Mouse (Mus musculus): ENCODE measurements around the gene Perm1. TPM values are rescaled to one million over a fixed set of nuclear protein-coding genes. Genes with fewer than 3 reads are reported as not detected.

Gene Perm1
- 4.6 and 5.6 TPM in 2 replicates for polyA plus RNA-seq (2012; rRNA removed)

DNA sequence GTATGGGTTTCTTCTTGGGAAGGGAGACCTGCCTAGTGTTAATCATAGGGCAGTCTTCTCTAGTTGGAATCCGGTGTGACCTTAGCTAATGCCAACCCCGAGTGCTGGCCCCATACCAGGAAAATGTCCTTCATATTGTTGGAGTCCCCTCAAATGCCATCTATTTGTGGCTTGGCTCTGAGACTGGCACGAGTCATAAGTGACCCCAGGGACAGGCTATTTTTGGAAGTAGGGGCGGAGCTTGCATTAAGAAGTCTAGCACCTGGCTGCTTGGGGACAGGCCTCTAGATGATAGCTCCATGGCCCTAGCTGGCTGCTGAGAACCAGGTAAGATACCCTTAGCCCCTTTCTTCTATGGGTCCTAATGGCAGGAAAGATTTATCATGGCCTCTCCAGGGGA, at the start of gene Perm1:
Gene Perm1, plus strand, starts transcription at position 220 of the 400 bp plus-strand sequence.
- no peaks in the 10 kb centered on the region for H3K4me1 ChIP-seq (ENCODE audit: control insufficient read depth, insufficient read depth, low read length)
- H3K36me3 ChIP-seq (ENCODE audit: control insufficient read depth, insufficient read depth, low read length): no peaks in the 10 kb centered on the region
- no peak for TF ChIP-seq CTCF (conservative IDR thresholded peaks at IDR 0.05; ENCODE audit: insufficient read depth, insufficient read length, low read depth, low read length)
- TF ChIP-seq POLR2A (IDR thresholded peaks at IDR 0.05; ENCODE audit: low read depth, low read length): no peak
- H3K4me3 ChIP-seq (ENCODE audit: insufficient read depth, low read depth, low read length): no peak within 1 kb of the TSS; the same call in 1 of the 2 replicates
- H3K27ac ChIP-seq (ENCODE audit: insufficient read depth, low read depth, low read length): peak within 1 kb of the TSS; percentile 72
- 43% methylated on average over 4 of the region's 4 CpGs for WGBS
- no peaks in the 10 kb centered on the region for H3K27me3 ChIP-seq (replicated peaks; ENCODE audit: control insufficient read depth, insufficient read depth, low read length)
- DNase-seq: peak; percentile 74

- Histone ChIP-seq H3K4me1 (ENCODE audit: control insufficient read depth, insufficient read depth, low read length) (no peaks in the 10 kb centered on the region), H3K4me3 (ENCODE audit: insufficient read depth, low read depth, low read length) (no peak overlapping the region), H3K36me3 (ENCODE audit: control insufficient read depth, insufficient read depth, low read length) (0 out of 2 replicates have a peak, but pooled peaks cover 2% of the 10 kb centered on the region), H3K27ac (ENCODE audit: insufficient read depth, low read depth, low read length) (no peak overlapping the region), H3K27me3 (replicated peaks; ENCODE audit: control insufficient read depth, insufficient read depth, low read length) (no peaks in the 10 kb centered on the region)
- no peak for DNase-seq
- TF ChIP-seq POLR2A (IDR thresholded peaks at IDR 0.05; ENCODE audit: low read depth, low read length) (no peak), CTCF (conservative IDR thresholded peaks at IDR 0.05; ENCODE audit: insufficient read depth, insufficient read length, low read depth, low read length) (no peak; the same call in 1 of the 2 replicates)
- 86% methylated on average over 9 of the region's 9 CpGs for WGBS
Measured at GRCm38 (mm10) chr4:156166477-156166876, 49.2 kb upstream of the Perm1 start.

- Histone ChIP-seq H3K4me1 (ENCODE audit: control insufficient read depth, insufficient read depth, low read length) (no peaks in the 10 kb centered on the region), H3K4me3 (ENCODE audit: insufficient read depth, low read depth, low read length) (no peak overlapping the region), H3K36me3 (ENCODE audit: control insufficient read depth, insufficient read depth, low read length) (peaks cover 4% of the 10 kb centered on the region; the same call in 1 of the 2 replicates), H3K27ac (ENCODE audit: insufficient read depth, low read depth, low read length) (no peak overlapping the region), H3K27me3 (replicated peaks; ENCODE audit: control insufficient read depth, insufficient read depth, low read length) (no peaks in the 10 kb centered on the region)
- DNase-seq: no peak
- 94% methylated on average over 8 of the region's 8 CpGs for WGBS
- no peak for TF ChIP-seq POLR2A (IDR thresholded peaks at IDR 0.05; ENCODE audit: low read depth, low read length)
- TF ChIP-seq CTCF (conservative IDR thresholded peaks at IDR 0.05; ENCODE audit: insufficient read depth, insufficient read length, low read depth, low read length): no peak
Measured at GRCm38 (mm10) chr4:156168611-156169010, 47.1 kb upstream of the Perm1 start.

DNA sequence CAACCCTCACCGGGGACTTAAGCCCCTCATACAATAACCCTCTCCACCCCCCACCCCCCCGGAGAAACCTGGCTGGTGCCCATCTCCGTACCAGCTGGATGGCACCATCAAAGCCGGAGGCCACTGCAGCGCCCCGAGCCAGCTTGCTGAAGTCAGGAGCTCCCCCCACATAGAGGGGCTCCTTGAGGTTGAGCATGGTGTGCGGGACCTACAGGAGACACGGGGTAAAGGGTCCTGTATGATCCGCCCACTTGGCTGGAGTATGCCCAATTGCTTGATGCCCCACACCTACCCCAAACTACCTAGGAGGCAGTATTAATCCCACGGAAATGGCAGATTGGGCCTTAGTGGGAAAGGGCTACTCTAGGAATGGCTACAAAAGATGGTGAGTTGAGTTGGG, 46.5 kb upstream of the Perm1 start:
- DNase-seq: no peak
- Histone ChIP-seq H3K4me3 (ENCODE audit: insufficient read depth, low read depth, low read length) (no peak overlapping the region), H3K27me3 (replicated peaks; ENCODE audit: control insufficient read depth, insufficient read depth, low read length) (no peaks in the 10 kb centered on the region), H3K27ac (ENCODE audit: insufficient read depth, low read depth, low read length) (no peak overlapping the region), H3K4me1 (ENCODE audit: control insufficient read depth, insufficient read depth, low read length) (no peaks in the 10 kb centered on the region), H3K36me3 (ENCODE audit: control insufficient read depth, insufficient read depth, low read length) (peaks cover 4% of the 10 kb centered on the region; the same call in 1 of the 2 replicates)
- WGBS: 95% methylated on average over 10 of the region's 10 CpGs
- TF ChIP-seq CTCF (conservative IDR thresholded peaks at IDR 0.05; ENCODE audit: insufficient read depth, insufficient read length, low read depth, low read length) (no peak), POLR2A (IDR thresholded peaks at IDR 0.05; ENCODE audit: low read depth, low read length) (no peak)

DNA sequence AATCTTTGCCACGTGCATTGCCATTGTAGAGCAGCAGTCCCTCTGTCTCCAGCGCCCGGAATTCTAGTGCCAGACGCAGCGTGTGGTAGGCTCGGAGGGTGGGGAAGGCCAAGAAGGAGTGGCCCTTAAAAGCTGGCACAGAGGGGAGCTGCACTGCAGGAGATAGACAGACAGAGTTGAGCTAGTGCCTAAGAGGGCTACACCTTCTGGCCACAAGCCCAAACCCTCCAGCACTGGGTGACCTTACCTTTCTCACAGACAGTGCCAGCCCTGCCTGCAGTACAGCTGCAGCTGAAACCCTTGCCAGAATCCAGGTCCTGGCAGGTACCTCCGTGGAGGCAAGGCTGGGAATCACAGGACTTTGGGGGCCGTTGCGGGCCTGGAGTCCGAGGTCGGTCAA, 43.8 kb upstream of the Perm1 start:
- 94% methylated on average over 11 of the region's 11 CpGs for WGBS
- Histone ChIP-seq H3K36me3 (ENCODE audit: control insufficient read depth, insufficient read depth, low read length) (peaks cover 4% of the 10 kb centered on the region; the same call in 1 of the 2 replicates), H3K4me1 (ENCODE audit: control insufficient read depth, insufficient read depth, low read length) (no peaks in the 10 kb centered on the region), H3K27me3 (replicated peaks; ENCODE audit: control insufficient read depth, insufficient read depth, low read length) (no peaks in the 10 kb centered on the region), H3K4me3 (ENCODE audit: insufficient read depth, low read depth, low read length) (no peak overlapping the region), H3K27ac (ENCODE audit: insufficient read depth, low read depth, low read length) (no peak overlapping the region)
- DNase-seq: no peak
- TF ChIP-seq POLR2A (IDR thresholded peaks at IDR 0.05; ENCODE audit: low read depth, low read length) (no peak), CTCF (conservative IDR thresholded peaks at IDR 0.05; ENCODE audit: insufficient read depth, insufficient read length, low read depth, low read length) (no peak)

DNA sequence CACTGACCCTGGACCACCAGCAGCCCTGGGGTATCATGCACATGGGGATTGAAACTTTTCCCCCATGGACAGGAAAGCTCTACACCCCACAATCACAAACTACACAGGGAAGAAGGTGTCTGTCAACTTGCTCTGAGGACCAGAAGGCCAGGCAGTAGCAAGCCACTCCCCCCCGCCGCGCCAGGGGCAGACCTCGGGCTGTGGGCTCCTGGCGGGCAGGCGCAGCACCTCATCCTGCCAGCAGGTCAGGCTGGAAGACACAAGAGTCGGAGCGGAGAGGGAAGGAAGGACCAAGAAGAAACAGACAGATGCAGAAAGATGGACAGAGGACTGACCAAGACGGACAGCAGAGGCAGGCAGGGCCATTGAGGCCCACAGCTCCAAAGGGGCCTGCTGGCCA, 38.0 kb upstream of the Perm1 start:
- H3K27ac ChIP-seq (ENCODE audit: insufficient read depth, low read depth, low read length): no peak overlapping the region
- WGBS: 92% methylated on average over 9 of the region's 9 CpGs
- H3K4me1 ChIP-seq (ENCODE audit: control insufficient read depth, insufficient read depth, low read length): no peaks in the 10 kb centered on the region
- no peaks in the 10 kb centered on the region for H3K27me3 ChIP-seq (replicated peaks; ENCODE audit: control insufficient read depth, insufficient read depth, low read length)
- TF ChIP-seq POLR2A (IDR thresholded peaks at IDR 0.05; ENCODE audit: low read depth, low read length): no peak
- TF ChIP-seq CTCF (conservative IDR thresholded peaks at IDR 0.05; ENCODE audit: insufficient read depth, insufficient read length, low read depth, low read length): no peak
- H3K4me3 ChIP-seq (ENCODE audit: insufficient read depth, low read depth, low read length): no peak overlapping the region
- peaks cover 2% of the 10 kb centered on the region; the same call in 1 of the 2 replicates for H3K36me3 ChIP-seq (ENCODE audit: control insufficient read depth, insufficient read depth, low read length)
- DNase-seq: no peak

DNA sequence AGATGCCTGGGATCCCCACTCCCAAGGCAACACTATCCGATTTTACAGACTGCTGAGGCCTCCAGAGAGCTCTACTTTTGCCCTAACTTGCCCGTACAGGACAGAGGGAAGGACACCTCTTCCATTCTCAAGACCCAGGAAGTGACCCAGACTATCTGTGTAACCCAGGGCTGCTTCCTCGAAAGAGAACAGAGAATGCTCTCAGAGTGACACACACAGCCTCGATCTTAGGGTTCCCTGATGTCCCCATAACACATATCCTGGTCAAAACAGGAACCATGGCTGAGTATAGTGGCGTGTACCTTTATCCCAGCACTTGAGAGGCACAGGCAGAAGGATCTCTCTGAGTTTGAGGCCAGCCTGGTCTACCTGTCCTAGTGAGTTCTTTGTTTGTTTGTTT, 31.9 kb upstream of the Perm1 start:
- DNase-seq: no peak
- 84% methylated on average over 5 of the region's 5 CpGs for WGBS
- TF ChIP-seq POLR2A (IDR thresholded peaks at IDR 0.05; ENCODE audit: low read depth, low read length) (no peak), CTCF (conservative IDR thresholded peaks at IDR 0.05; ENCODE audit: insufficient read depth, insufficient read length, low read depth, low read length) (no peak)
- no peak overlapping the region for H3K27ac ChIP-seq (ENCODE audit: insufficient read depth, low read depth, low read length)
- H3K27me3 ChIP-seq (replicated peaks; ENCODE audit: control insufficient read depth, insufficient read depth, low read length): no peaks in the 10 kb centered on the region
- H3K4me1 ChIP-seq (ENCODE audit: control insufficient read depth, insufficient read depth, low read length): 0 out of 2 replicates have a peak, but pooled peaks cover 4% of the 10 kb centered on the region
- no peak overlapping the region for H3K4me3 ChIP-seq (ENCODE audit: insufficient read depth, low read depth, low read length)
- H3K36me3 ChIP-seq (ENCODE audit: control insufficient read depth, insufficient read depth, low read length): no peaks in the 10 kb centered on the region

All from kidney, adult 2 months (tissue).